In genomic region chr3:96293368-96293767, GRCm38 (mm10) we compare ENCODE assay signal across 27 mouse cellular contexts. TPM values are rescaled to one million over a fixed set of nuclear protein-coding genes. Genes with fewer than 3 reads are reported as not detected.
DNase-seq lines count a peak whose midpoint lies in the region; ATAC-seq and TF ChIP-seq lines count a peak whose summit lies in the region.
"Had no signal": no experiment of that assay in that cellular context is flagged by ENCODE, and none has a peak within 500 bp of the region (broad histone marks: within the 10 kb centered on the region; RNA-seq: fewer than 3 reads in every experiment).

No protein-coding gene starts in this region.

- no peak for TF ChIP-seq CTCF in thymus, adult 2 months (IDR thresholded peaks at IDR 0.05; ENCODE audit: borderline replicate concordance, control insufficient read depth, extremely low read depth, insufficient read depth, low read length, poor library complexity)

- peak; percentile 55 for DNase-seq in heart, adult 11 months
- no peak for DNase-seq in heart, postnatal 4 days
- peak; percentile 43 for DNase-seq in MEL-GATA-1-ER (ENCODE audit: extremely low read depth, low read depth)
- no peak for DNase-seq in liver, embryonic 11.5 days (ENCODE audit: low spot score)
- no peak for DNase-seq in thymus, postnatal 0 days (ENCODE audit: low spot score)
- DNase-seq in thymus, adult 2 months = no peak
- no peak for DNase-seq in adrenal gland, postnatal 4 days (ENCODE audit: low spot score in 2 of 2)
- DNase-seq: adrenal gland, adult 2 months; cerebellum, adult 9-10 months; lung, adult 2 months; right cerebral cortex, postnatal 14 days; thymus, postnatal 14 days had no signal

- H3K27ac ChIP-seq in liver, embryonic 11.5 days (ENCODE audit: low read depth, low read length) = no peak overlapping the region
- H3K27ac ChIP-seq in thymus, adult 2 months (ENCODE audit: control insufficient read depth, insufficient read depth, low read length) = no peak overlapping the region
- H3K27ac ChIP-seq: forebrain, embryonic 10.5 days; heart, embryonic 10.5 days; hindbrain, embryonic 15.5 days; kidney, postnatal 0 days; limb, embryonic 13.5 days; neural tube, embryonic 15.5 days had no signal

- no peaks in the 10 kb centered on the region for H3K4me1 ChIP-seq in liver, embryonic 11.5 days (replicated peaks; ENCODE audit: control insufficient read depth, insufficient read depth, low read length)
- H3K4me1 ChIP-seq in thymus, adult 2 months (replicated peaks; ENCODE audit: control insufficient read depth, insufficient read depth, low read length) = 0 out of 2 replicates have a peak, but pooled peaks cover 3% of the 10 kb centered on the region
- H3K4me1 ChIP-seq: heart, embryonic 10.5 days; hindbrain, embryonic 15.5 days; limb, embryonic 13.5 days; neural tube, embryonic 15.5 days had no signal

- H3K27me3 ChIP-seq in liver, embryonic 11.5 days (replicated peaks; ENCODE audit: control insufficient read depth, insufficient read depth, low read length) = no peaks in the 10 kb centered on the region
- H3K27me3 ChIP-seq in thymus, adult 2 months (ENCODE audit: control insufficient read depth, insufficient read depth, low read length) = no peaks in the 10 kb centered on the region; the same call in 1 of the 2 replicates
- H3K27me3 ChIP-seq: hindbrain, embryonic 15.5 days; limb, embryonic 13.5 days; neural tube, embryonic 15.5 days; Patski had no signal

- no peak overlapping the region for H3K4me3 ChIP-seq in liver, embryonic 11.5 days (ENCODE audit: low read depth, low read length)
- no peak overlapping the region for H3K4me3 ChIP-seq in thymus, adult 2 months (ENCODE audit: control insufficient read depth, insufficient read depth, low read length)
- H3K4me3 ChIP-seq: forebrain, embryonic 10.5 days; heart, embryonic 10.5 days; hindbrain, embryonic 15.5 days; limb, embryonic 13.5 days; neural tube, embryonic 15.5 days had no signal

- 35% methylated on average over 5 of the region's 5 CpGs for WGBS in liver, embryonic 11.5 days
- 37% methylated on average over 5 of the region's 5 CpGs for WGBS in thymus, adult 2 months

- TF ChIP-seq POLR2A in thymus, adult 2 months (IDR thresholded peaks at IDR 0.05; ENCODE audit: control insufficient read depth, extremely low read depth, insufficient read depth, low read length, poor library complexity) = no peak

- no peaks in the 10 kb centered on the region for H3K9me3 ChIP-seq in liver, embryonic 11.5 days (ENCODE audit: control insufficient read depth, low read length)
- H3K9me3 ChIP-seq: forebrain, embryonic 10.5 days; heart, embryonic 10.5 days; hindbrain, embryonic 15.5 days; neural tube, embryonic 15.5 days had no signal

- H3K36me3 ChIP-seq in liver, embryonic 11.5 days (ENCODE audit: control insufficient read depth, insufficient read depth, low read length) = no peaks in the 10 kb centered on the region
- no peaks in the 10 kb centered on the region for H3K36me3 ChIP-seq in thymus, adult 2 months (ENCODE audit: control insufficient read depth, insufficient read depth, low read length)
- H3K36me3 ChIP-seq: forebrain, embryonic 10.5 days; heart, embryonic 10.5 days; hindbrain, embryonic 15.5 days; limb, embryonic 13.5 days; neural tube, embryonic 15.5 days had no signal

- ATAC-seq in liver, embryonic 11.5 days (replicated peaks; ENCODE audit: low FRiP score) = no peak
- ATAC-seq in megakaryocyte, adult 5-6 weeks (ENCODE audit: poor library complexity, severe bottlenecking) = peak; percentile 71
- ATAC-seq: Patski had no signal

- H3K4me2 ChIP-seq in liver, embryonic 11.5 days = peak overlapping the region; percentile 10; the same call in 1 of the 2 replicates
- H3K4me2 ChIP-seq: hindbrain, embryonic 15.5 days; limb, embryonic 13.5 days; midbrain, embryonic 11.5 days; neural tube, embryonic 15.5 days had no signal

- no peak overlapping the region for H3K9ac ChIP-seq in liver, embryonic 11.5 days (ENCODE audit: low read depth, low read length)
- H3K9ac ChIP-seq: hindbrain, embryonic 15.5 days; limb, embryonic 13.5 days; neural tube, embryonic 15.5 days had no signal

RNA-seq across cellular contexts. Expression of gene Fcgr1, which starts 0.4 kb away (rescaled TPM):
- under 1 TPM; 0.57 to 0.70 TPM for total RNA-seq in heart, postnatal 4 days (2021)
- polyA plus RNA-seq in liver, embryonic 11.5 days (2014; fragmentation: Nextera tagmentation; extraction: Ambion mirVana) = 4.1 TPM in 2 replicates
- total RNA-seq in megakaryocyte, adult 5-6 weeks (2015) = 15.7 and 25.4 TPM in 2 replicates
- total RNA-seq in megakaryocyte, adult 5-6 weeks (2017) = 24.5 and 27.9 TPM in 2 replicates
- polyA plus RNA-seq in thymus, postnatal 0 days (2015; fragmentation: Nextera tagmentation; extraction: Ambion mirVana) = 3.4 and 5.0 TPM in 2 replicates
- polyA plus RNA-seq in thymus, adult 2 months (2012; rRNA removed) = 3.8 and 6.8 TPM in 2 replicates
- total RNA-seq in adrenal gland, postnatal 4 days (2021) = 1 to 10 TPM; 1.1 to 1.8 TPM

RNA-seq across cellular contexts. Expression of gene Hist2h2bb, which starts 23.8 kb away (rescaled TPM):
- 100 to 1,000 TPM; 767 to 799 TPM for total RNA-seq in heart, postnatal 4 days (2021)
- polyA plus RNA-seq in liver, embryonic 11.5 days (2014; fragmentation: Nextera tagmentation; extraction: Ambion mirVana) = 15.1 and 18.9 TPM in 2 replicates
- total RNA-seq in megakaryocyte, adult 5-6 weeks (2015) = 1,241 and 1,605 TPM in 2 replicates
- total RNA-seq in megakaryocyte, adult 5-6 weeks (2017) = 11,779 and 12,958 TPM in 2 replicates
- polyA plus RNA-seq in thymus, postnatal 0 days (2015; fragmentation: Nextera tagmentation; extraction: Ambion mirVana) = 47.9 and 71.3 TPM in 2 replicates
- 163 and 177 TPM in 2 replicates for polyA plus RNA-seq in thymus, adult 2 months (2012; rRNA removed)
- total RNA-seq in adrenal gland, postnatal 4 days (2021) = 100 to 1,000 TPM; 801 to 997 TPM
- polyA plus RNA-seq: adrenal gland, adult 2 months had no signal

RNA-seq across cellular contexts. Expression of gene Hist2h3b, which starts 24.9 kb away (rescaled TPM):
- total RNA-seq in heart, postnatal 4 days (2021) = 100 to 1,000 TPM; 856 to 901 TPM
- 45.6 and 60.2 TPM in 2 replicates for polyA plus RNA-seq in liver, embryonic 11.5 days (2014; fragmentation: Nextera tagmentation; extraction: Ambion mirVana)
- 1,096 and 1,674 TPM in 2 replicates for total RNA-seq in megakaryocyte, adult 5-6 weeks (2015)
- total RNA-seq in megakaryocyte, adult 5-6 weeks (2017) = 491 and 548 TPM in 2 replicates
- polyA plus RNA-seq in thymus, postnatal 0 days (2015; fragmentation: Nextera tagmentation; extraction: Ambion mirVana) = 278 and 396 TPM in 2 replicates
- polyA plus RNA-seq in thymus, adult 2 months (2012; rRNA removed) = 1,135 and 1,442 TPM in 2 replicates
- 1,000 to 10,000 TPM in 1 of 2 experiments, 100 to 1,000 TPM in 1; 924 to 1,090 TPM for total RNA-seq in adrenal gland, postnatal 4 days (2021)

RNA-seq across cellular contexts. Expression of gene Hist2h4, which starts 30.3 kb away (rescaled TPM):
- 10 to 100 TPM; 81.1 to 87.3 TPM for total RNA-seq in heart, postnatal 4 days (2021)
- 3.5 and 5.0 TPM in 2 replicates for polyA plus RNA-seq in liver, embryonic 11.5 days (2014; fragmentation: Nextera tagmentation; extraction: Ambion mirVana)
- 187 and 212 TPM in 2 replicates for total RNA-seq in megakaryocyte, adult 5-6 weeks (2015)
- total RNA-seq in megakaryocyte, adult 5-6 weeks (2017) = 175 TPM in 2 replicates
- polyA plus RNA-seq in thymus, postnatal 0 days (2015; fragmentation: Nextera tagmentation; extraction: Ambion mirVana) = 101 and 145 TPM in 2 replicates
- 87.7 and 101 TPM in 2 replicates for polyA plus RNA-seq in thymus, adult 2 months (2012; rRNA removed)
- 100 to 1,000 TPM in 1 of 2 experiments, 10 to 100 TPM in 1; 97.3 to 110 TPM for total RNA-seq in adrenal gland, postnatal 4 days (2021)

RNA-seq across cellular contexts. Expression of gene Hist2h3c1, which starts 46.9 kb away (rescaled TPM):
- under 1 TPM; 0.16 to 0.81 TPM for total RNA-seq in heart, postnatal 4 days (2021)
- 0.93 and 1.5 TPM in 2 replicates for polyA plus RNA-seq in liver, embryonic 11.5 days (2014; fragmentation: Nextera tagmentation; extraction: Ambion mirVana)
- 17.8 and 20.2 TPM in 2 replicates for total RNA-seq in megakaryocyte, adult 5-6 weeks (2015)
- 2.8 TPM in 1 of 2 replicates, not detected in the other for total RNA-seq in megakaryocyte, adult 5-6 weeks (2017)
- 0.64 and 0.76 TPM in 2 replicates for polyA plus RNA-seq in thymus, postnatal 0 days (2015; fragmentation: Nextera tagmentation; extraction: Ambion mirVana)
- polyA plus RNA-seq in thymus, adult 2 months (2012; rRNA removed) = not detected in 2 replicates
- 1 to 10 TPM in 1 of 2 experiments, under 1 TPM in 1; 0.98 to 1.6 TPM for total RNA-seq in adrenal gland, postnatal 4 days (2021)
- total RNA-seq: hematopoietic stem cell, adult 5-6 weeks; layer of hippocampus, postnatal 25 days; left cerebral cortex, postnatal 14 days; midbrain, postnatal 0 days had no signal
- polyA plus RNA-seq: adrenal gland, adult 2 months; forebrain, embryonic 10.5 days; kidney, adult 2 months; large intestine, adult 2 months; lung, adult 2 months; Patski had no signal

Comparison
In these comparisons a context has a peak if more than half of its experiments do, and no peak if none do; other contexts are left out.
1. DNase-seq: peak in heart, adult 11 months (single experiment) and MEL-GATA-1-ER (single experiment); none in heart, postnatal 4 days (single experiment), liver, embryonic 11.5 days (single experiment), thymus, postnatal 0 days (single experiment), thymus, adult 2 months (single experiment) and adrenal gland, postnatal 4 days (0 of 2).
2. RNA of gene Fcgr1, which starts 0.4 kb away (total RNA-seq): 15.7 to 27.9 TPM in megakaryocyte, adult 5-6 weeks; 1.1 to 1.8 TPM in adrenal gland, postnatal 4 days and 0.57 to 0.70 TPM in heart, postnatal 4 days; every median in the first group is over 4 times any median in the second.